Mouse (Mus musculus) fibroblast of lung, adult 2 months (primary cell): ENCODE data around the gene Smim15.

ENCODE experiments used
- DNase-seq: peaks from one replicate; pipeline ENCODE4 v3.0.0-alpha.2; 2011; ENCODE audit warnings: low read depth

The Smim15 gene

GRCm38 (mm10) chr13:108044222-108044941 is at the start of gene Smim15:
Gene Smim15, plus strand, starts transcription at chr13:108044446.
- DNase-seq, result peak; percentile 47

GRCm38 (mm10) chr13:107995211-107995610 is 49.0 kb upstream of the Smim15 start:
- DNase-seq, result no peak

DNA sequence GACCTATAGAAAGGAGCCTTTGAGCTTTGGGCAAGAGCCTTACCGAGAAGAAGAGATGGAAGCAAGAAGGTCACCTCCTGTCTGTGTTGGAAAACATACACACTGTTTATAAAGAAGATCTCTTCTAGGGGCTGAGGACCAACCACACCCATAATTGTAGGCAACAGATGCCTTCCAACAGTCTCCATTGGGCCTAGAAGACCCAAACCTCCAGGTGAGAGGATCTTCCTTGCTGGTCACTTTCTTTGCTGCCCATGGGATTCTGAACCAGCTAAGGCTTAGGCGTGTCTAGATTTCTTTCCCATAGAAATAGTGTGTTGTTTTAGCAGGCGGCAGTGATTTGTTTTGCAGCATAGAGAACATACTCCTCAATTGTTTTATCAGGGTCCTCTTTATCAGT is 47.9 kb upstream of the Smim15 start:
- DNase-seq, result no peak

- no peak for DNase-seq
These were observed 36.4 kb upstream of the Smim15 start for GRCm38 (mm10) chr13:108007861-108008260.

DNA sequence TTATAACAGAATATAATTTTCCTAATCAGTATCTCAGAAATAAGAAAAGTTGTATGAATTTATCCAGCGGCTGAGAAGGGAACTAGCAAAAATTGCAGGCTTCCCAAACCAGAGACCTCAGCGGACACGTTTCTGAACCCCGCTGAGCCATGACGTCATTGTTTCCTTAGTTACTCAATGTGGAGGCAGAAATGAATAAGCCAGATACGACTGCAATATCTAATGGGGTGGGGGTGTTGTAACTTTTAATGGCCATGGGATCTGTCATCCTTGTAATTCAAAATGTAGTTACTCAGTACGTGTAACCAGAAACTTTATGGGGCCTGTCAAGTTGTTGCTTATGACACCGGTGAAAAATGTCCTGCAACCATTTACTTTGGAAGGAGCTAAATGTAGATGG is 31.1 kb upstream of the Smim15 start:
- DNase-seq, result no peak

DNA sequence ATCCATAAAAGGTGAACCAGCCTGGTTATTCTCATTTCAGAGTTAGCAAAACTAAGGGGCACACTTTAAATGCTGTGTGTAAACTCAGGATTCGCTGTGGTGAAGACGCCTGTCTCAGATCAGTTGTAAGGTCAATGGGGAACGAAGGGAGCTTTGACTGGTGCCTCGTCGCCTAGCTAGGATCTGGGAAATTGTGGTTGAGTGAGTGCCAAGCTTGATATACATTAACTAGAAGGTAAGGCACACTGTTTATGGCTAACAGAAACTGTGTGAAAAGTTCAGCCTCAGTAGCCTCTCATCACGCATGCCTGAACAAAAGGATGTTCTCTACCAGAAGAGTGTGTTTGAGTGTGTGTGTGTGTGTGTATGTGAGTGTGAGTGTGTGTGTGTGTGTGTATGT is 30.4 kb upstream of the Smim15 start:
- DNase-seq, result no peak

DNA sequence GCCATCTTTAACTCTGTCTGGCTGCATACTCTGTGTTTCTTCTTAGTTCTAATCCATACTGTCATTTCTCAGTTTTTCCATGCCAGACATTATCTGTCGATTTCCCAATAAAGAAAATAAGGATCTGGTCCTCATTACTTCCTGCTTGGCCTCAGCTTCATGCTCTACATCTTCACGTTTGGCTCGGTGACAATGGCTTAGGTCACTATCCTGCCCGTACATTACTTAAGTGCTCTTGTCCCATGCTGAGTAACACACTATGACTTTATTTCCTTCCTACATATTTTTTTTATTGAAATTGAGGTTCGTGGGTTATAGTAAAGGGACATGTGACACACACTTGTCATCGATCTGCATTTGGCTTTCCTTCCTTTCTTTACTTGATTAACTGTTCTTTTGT is 29.1 kb upstream of the Smim15 start:
- no peak for DNase-seq

- no peak for DNase-seq
These were observed 26.9 kb upstream of the Smim15 start for GRCm38 (mm10) chr13:108017349-108017748.

- DNase-seq, result peak; percentile 29
These were observed 18.4 kb upstream of the Smim15 start for GRCm38 (mm10) chr13:108025802-108026201.

- DNase-seq, result no peak
These were observed 11.5 kb upstream of the Smim15 start for GRCm38 (mm10) chr13:108032789-108033188.

- DNase-seq, result no peak
These were observed 4.9 kb upstream of the Smim15 start for GRCm38 (mm10) chr13:108039375-108039774.

- DNase-seq, result no peak
These were observed 4.3 kb upstream of the Smim15 start for GRCm38 (mm10) chr13:108039902-108040301.

GRCm38 (mm10) chr13:108040451-108040850 is 3.8 kb upstream of the Smim15 start:
- no peak for DNase-seq

DNA sequence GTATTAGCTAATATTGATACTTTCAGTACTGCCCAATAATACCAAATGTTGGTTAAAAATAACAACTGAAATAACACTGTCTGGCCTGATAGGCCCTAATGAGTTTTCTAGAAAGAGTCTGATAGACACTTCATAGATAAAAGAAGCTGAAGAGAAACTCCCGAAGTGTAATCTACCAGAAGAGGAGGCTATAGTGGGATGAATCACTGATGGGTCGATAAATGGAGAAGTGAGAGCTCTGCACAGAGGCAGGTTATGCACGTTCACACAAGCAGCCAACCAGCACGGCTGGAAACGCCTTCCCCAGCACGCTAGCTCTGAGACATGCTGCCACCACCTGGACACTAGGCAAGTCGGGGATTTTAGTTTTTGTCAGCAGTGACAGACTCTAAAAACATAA is 2.9 kb upstream of the Smim15 start:
- peak; percentile 58 for DNase-seq

DNA sequence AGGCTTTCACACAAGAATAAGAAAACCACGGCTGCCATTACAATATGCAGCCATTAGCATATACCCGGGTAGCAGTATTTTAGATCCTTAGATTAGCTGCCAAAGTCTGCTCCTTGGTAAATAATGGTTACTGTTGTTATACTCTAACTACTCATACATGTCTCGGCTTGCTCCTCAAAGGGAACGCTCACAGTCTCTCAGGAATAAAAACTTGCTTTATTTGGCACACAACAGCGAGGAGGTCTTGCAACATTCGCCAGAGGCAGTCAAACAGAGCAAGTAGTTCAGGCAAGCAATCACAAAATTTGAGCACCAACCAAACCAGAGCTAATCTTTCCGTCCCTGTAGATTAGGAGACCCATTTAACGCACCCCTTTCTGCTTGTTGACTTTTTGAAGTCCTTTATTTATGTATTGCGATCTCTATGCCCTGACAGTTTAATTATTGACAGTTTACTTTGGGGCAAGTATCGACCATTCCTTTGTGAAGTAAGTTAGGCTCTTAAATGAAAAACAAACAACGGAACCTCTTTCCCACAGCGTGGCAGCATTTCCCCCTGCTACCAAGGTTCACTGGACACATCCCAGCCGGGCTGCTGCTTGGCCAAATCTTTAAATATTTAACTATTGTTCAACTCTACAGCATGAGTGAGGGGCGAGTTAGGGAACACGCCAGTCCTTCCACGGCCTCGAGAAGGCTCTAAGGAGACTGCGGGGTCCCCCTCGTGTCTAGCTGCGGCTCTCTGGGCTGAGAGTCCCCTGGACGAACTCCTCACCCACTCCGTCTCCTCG is 620 bp upstream of the Smim15 start:
- DNase-seq, result peak; percentile 78

- DNase-seq, result no peak
These were observed 1.4 kb downstream of the Smim15 start for GRCm38 (mm10) chr13:108045646-108046045.

GRCm38 (mm10) chr13:108046071-108046470 is 1.8 kb downstream of the Smim15 start:
- DNase-seq, result no peak

DNA sequence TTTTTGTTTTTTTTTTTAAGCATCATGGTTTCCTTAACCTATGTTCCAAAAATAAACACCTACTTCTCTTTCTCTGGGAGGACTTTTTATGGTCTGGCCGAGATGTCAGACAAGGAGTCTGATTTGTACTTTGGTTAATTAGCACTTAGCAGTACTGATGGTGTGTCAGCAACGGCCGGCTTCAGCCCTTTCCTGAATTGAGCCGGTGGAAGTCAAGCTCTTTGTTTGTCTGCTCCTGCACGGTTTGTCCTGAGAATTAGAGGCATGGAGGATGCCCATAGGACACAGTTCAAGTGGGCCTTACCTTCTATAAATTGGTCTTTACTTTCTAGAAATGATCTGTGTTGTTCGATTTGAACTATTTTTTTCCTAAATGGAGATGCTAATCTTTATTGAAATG is 2.6 kb downstream of the Smim15 start:
- DNase-seq, result no peak

GRCm38 (mm10) chr13:108047364-108047763 is 3.1 kb downstream of the Smim15 start:
- DNase-seq, result no peak

DNA sequence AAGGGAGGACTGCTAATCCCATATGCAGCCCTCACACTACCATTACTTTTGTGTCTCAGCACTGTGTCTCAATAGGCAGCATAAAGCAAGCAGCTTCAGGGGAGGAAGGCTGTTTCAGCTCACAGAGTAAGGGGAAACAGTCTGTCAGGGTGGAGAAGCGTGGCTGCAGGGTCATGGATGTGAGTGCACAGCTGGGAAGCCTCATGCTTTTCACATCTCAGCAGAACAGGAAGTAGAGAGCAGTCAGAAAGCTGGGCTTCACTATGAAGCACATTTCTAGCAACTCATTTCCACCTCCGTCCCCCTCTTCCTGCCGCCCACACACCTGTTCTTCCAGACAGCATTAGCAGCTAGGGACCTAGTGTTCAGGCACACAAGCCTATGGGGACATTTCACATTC is 12.7 kb downstream of the Smim15 start:
- DNase-seq, result no peak

- DNase-seq, result no peak
These were observed 16.1 kb downstream of the Smim15 start for GRCm38 (mm10) chr13:108060286-108060885.

DNA sequence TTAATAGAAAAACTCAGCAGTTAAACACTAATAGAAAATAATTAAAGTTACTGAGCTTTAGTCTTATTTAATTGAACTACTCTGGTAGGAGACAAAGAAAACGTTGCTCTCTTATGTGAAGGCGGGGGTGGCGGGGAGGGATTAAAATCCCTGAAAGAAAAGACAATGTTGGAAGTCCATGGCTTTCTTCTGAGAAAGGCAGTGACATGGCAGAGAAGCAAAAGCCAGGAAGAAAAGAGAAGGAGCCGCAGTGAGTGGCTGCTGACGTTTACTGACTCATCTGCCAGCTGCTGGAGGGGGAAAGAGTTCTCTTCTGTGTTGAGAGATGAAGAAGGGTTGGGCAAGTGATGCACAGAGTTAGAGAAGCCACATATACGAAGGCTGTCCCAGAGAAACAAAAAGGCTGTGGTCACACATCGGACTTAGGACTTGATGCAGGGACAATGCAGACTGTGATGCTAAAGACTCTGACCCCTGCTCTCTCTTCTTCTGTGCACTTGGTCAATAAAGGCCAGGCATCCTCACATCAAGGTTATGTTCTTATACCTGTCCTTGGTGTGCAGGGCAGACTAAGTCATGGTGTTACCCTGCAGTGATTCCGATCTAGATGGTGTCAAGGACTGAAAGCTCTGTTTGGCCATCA is 16.8 kb downstream of the Smim15 start:
- DNase-seq, result no peak

GRCm38 (mm10) chr13:108062900-108063299 is 18.7 kb downstream of the Smim15 start:
- no peak for DNase-seq
